Mouse (Mus musculus) hindbrain, embryonic 16.5 days (tissue): Measurements from ENCODE around the gene Lax1. TPM values are rescaled to one million over a fixed set of nuclear protein-coding genes. Genes with fewer than 3 reads are reported as not detected.
A peak's percentile ranks its signal among the peaks of the same experiment; 100 is the strongest.
"Not testable (repeated sequence)": the region's sequence is repeated elsewhere in the genome, so short reads cannot be mapped to it uniquely, and the experiment has no call there.

Source experiments
- ATAC-seq: fragments of 200-750 bp; cut with Nextera tagmentation; 2 replicates; pipeline ENCODE4 v1.8.0; 2017; ENCODE audit warnings: moderate TSS enrichment, moderate library complexity
- H3K27ac ChIP-seq: fragments of 300-500 bp; sonication (generic); 2 replicates; pipeline ENCODE4 v1.5.1; 2014; ENCODE audit warnings: low read depth, mild to moderate bottlenecking, control low read depth, low read length, moderate library complexity
- H3K27me3 ChIP-seq: fragments of 300-500 bp; sonication (generic); replicated peaks from 2 replicates; pipeline ENCODE4 v1.6.1; 2014; ENCODE audit warnings: low read length; ENCODE audit not compliant: control insufficient read depth, insufficient read depth
- H3K36me3 ChIP-seq: fragments of 300-500 bp; sonication (generic); 2 replicates; pipeline ENCODE4 v1.6.1; 2014; ENCODE audit warnings: mild to moderate bottlenecking, low read length, moderate library complexity, mixed read lengths; ENCODE audit not compliant: control insufficient read depth, insufficient read depth
- H3K4me1 ChIP-seq: fragments of 300-500 bp; sonication (generic); 2 replicates; pipeline ENCODE4 v1.6.1; 2014; ENCODE audit warnings: low read depth, low read length; ENCODE audit not compliant: control insufficient read depth, insufficient read depth
- H3K4me2 ChIP-seq: fragments of 300-500 bp; sonication (generic); 2 replicates; pipeline ENCODE4 v1.6.1; 2014; ENCODE audit warnings: mild to moderate bottlenecking, low read length, control low read depth, moderate library complexity
- H3K4me3 ChIP-seq: fragments of 300-500 bp; sonication (generic); 2 replicates; pipeline ENCODE4 v1.5.1; 2014; ENCODE audit warnings: mild to moderate bottlenecking, low read length, control low read depth, moderate library complexity
- H3K9ac ChIP-seq: fragments of 300-500 bp; sonication (generic); 2 replicates; pipeline ENCODE4 v1.6.1; 2014; ENCODE audit warnings: low read depth, mild to moderate bottlenecking, control low read depth, low read length, moderate library complexity
- H3K9me3 ChIP-seq: fragments of 300-500 bp; sonication (generic); 2 replicates; pipeline ENCODE4 v1.6.1; 2014; ENCODE audit warnings: mild to moderate bottlenecking, low read length, moderate library complexity; ENCODE audit not compliant: control insufficient read depth
- WGBS: fragments of 180-500 bp; shearing (Covaris S2); extraction: QIAGEN DNeasy Blood & Tissue Kit; methylation state at CpG from one replicate; pipeline ENCODE4 v1.1.7; 2014; 5-methylcytosine and 5-hydroxymethylcytosine counted together
- polyA plus RNA-seq: library from polyadenylated mRNA; unstranded; fragments of >200 nt; fragmentation: Nextera tagmentation; extraction: Ambion mirVana; gene quantifications from 2 replicates; pipeline ENCODE4 v1.2.1, GENCODE M21; 2015

The Lax1 gene
- polyA plus RNA-seq, 1 experiment from 2014 or later = not detected

DNA sequence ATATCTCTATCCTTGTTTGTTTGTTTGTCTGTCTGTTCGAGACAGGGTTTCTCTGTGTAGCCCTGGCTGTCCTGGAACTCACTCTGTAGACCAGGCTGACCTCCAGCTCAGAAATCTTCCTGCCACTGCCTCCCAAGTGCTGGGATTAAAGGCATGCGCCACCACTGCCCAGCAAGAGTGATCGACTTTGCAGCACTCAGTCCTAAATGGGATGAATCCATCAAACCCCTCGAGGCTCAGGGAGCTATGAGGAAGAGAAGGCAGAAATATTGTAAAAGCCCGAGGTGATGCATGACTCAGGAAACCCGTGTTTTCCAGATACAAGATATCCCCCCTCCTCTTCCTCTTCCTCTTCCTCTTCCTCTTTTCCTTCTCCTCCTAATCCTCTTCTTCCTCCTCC lies 19.1 kb downstream of the Lax1 start:
- Histone ChIP-seq H3K27ac (no peak overlapping the region), H3K36me3 (no peaks in the 10 kb centered on the region), H3K4me2 (no peak overlapping the region), H3K9me3 (no peaks in the 10 kb centered on the region), H3K9ac (no peak overlapping the region), H3K27me3 (no peaks in the 10 kb centered on the region), H3K4me3 (no peak overlapping the region), H3K4me1 (no peaks in the 10 kb centered on the region)
- no peak for ATAC-seq
- 91% methylated on average over 6 of the region's 6 CpGs for WGBS

DNA sequence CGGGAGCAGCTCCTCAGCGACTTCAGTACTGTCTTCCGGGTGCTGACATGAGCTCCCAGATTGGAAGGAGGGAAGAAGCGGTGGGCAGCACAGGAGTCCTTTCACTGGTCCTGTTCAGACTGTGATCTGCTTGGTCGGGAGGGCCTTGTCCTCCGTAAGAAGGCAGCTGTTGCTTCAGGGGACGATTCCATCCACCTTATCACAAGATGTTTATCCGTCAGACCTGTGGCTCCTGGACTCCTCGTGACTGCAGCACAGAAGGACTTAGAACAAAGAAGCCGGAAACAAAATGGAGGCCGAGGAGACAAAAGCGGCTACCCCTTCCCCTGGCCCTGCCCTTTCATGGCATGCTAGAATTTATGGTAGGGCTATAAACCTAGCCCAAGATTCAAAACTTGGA lies 19.7 kb downstream of the Lax1 start:
- no peak for ATAC-seq
- Histone ChIP-seq H3K36me3 (no peaks in the 10 kb centered on the region), H3K4me1 (no peaks in the 10 kb centered on the region), H3K9me3 (no peaks in the 10 kb centered on the region), H3K9ac (no peak overlapping the region), H3K4me3 (no peak overlapping the region), H3K27me3 (no peaks in the 10 kb centered on the region), H3K4me2 (no peak overlapping the region), H3K27ac (no peak overlapping the region)
- WGBS = 75% methylated on average over 12 of the region's 12 CpGs

DNA sequence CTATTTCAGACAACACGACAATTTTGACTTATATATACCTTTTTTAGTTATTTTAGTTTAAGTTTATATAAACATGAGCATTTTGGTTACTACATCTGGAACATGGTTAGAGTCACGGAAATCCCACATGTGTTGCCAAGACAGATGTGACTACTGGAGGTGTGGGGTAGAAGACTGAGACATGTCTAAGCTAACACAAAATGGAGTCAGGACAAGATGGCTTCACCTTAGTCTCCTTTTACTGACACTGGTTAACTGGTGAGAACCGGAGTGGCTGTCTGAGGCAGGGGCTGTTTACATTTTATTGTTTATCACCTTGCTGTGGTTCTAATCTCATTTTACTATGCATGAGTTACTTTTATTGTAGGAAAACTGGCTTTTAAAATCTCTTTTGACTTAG lies 21.3 kb downstream of the Lax1 start:
- H3K4me1 ChIP-seq = no peaks in the 10 kb centered on the region
- 91% methylated on average over 3 of the region's 3 CpGs for WGBS
- H3K36me3 ChIP-seq = no peaks in the 10 kb centered on the region
- no peak overlapping the region for H3K4me3 ChIP-seq
- H3K4me2 ChIP-seq = no peak overlapping the region
- ATAC-seq = no peak
- no peak overlapping the region for H3K9ac ChIP-seq
- H3K27me3 ChIP-seq = no peaks in the 10 kb centered on the region
- H3K27ac ChIP-seq = no peak overlapping the region
- no peaks in the 10 kb centered on the region for H3K9me3 ChIP-seq

DNA sequence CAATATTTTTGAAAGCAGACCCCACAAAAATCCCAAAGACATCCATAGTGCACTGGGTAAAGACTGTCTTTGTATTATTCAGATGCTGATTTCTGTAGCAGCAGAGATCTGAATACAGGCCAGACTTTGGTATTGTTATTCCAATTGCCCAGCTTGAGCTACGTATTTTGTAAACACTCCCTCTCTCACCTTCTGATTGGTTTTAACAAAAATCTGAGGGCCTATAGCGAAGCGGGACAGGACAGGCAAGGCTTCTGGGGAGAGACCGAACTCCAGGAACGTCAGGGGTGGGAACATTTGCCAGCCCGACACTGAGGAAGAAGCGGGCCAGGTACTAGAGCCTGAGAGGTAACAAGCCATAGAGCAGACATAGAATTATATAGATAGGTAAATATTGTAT lies 22.2 kb downstream of the Lax1 start:
- no peak for ATAC-seq
- 30% methylated on average over 7 of the region's 7 CpGs for WGBS

DNA sequence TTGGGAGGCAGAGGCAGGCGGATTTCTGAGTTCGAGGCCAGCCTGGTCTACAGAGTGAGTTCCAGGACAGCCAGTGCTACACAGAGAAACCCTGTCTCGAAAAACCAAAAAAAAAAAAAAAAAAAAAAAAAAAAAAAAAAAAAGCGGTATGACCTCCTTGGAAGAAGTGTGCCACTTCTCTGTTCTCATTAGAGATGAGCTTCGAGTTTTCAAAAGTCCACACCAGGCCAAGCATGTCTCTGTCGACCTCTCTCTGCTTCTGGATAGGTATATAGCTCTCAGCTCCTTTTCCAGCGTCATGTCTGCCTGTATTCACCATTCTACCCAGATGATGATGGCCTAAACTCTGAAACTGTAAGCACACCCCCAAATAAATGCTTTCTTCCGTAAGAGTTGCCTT lies 24.2 kb downstream of the Lax1 start:
- ATAC-seq, H3K36me3 ChIP-seq, H3K4me3 ChIP-seq, H3K9me3 ChIP-seq, H3K4me2 ChIP-seq, H3K27me3 ChIP-seq, H3K4me1 ChIP-seq, H3K9ac ChIP-seq, H3K27ac ChIP-seq: not testable (repeated sequence)
- WGBS = 90% methylated on average over 7 of the region's 8 CpGs

More for the DNA sequence above, 22.2 kb downstream of the Lax1 start:
- H3K36me3 ChIP-seq = no peaks in the 10 kb centered on the region
- H3K9me3 ChIP-seq = no peaks in the 10 kb centered on the region
- H3K27ac ChIP-seq = no peak overlapping the region
- no peaks in the 10 kb centered on the region for H3K4me1 ChIP-seq
- no peak overlapping the region for H3K4me2 ChIP-seq
- H3K4me3 ChIP-seq = no peak overlapping the region
- no peaks in the 10 kb centered on the region for H3K27me3 ChIP-seq
- no peak overlapping the region for H3K9ac ChIP-seq

DNA sequence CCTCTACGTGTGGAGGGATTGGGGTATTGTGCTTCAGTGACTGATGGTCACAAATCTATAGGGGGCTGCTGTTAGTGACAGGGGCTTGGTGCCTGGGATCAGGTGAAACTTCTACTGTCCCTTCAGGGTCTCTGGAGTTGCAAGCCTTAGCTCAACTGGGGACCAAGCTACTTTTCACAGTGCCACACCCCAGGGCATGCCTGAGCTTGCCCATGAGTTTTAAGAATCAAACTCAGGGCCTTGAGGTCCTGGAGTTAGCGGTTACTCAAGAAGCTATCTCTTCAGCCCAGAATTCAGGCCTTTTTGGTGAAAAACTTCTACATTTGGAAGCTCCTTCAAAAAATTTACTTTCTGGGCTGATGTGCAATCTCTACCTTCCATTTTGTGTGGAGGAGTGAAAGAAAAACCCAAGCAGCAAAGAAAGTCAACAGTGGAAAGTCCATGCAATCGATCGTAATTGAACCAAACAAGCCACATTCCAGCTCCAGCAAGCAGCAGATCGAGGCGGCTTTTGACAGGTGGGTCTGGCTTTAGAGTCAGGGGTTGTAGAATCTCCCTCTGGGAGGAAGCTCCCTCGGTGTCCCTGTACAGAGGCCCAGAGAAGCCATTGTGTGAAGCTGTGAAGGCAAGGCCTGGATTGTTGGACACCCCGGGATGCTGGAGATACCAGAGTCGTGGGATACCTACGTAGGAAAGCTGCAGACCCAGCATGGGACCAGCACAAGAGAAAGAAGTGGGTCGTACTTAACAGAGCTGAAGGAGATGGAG lies 25.5 kb downstream of the Lax1 start:
- ATAC-seq = no peak
- Histone ChIP-seq H3K4me2 (no peak overlapping the region), H3K4me3 (no peak overlapping the region), H3K4me1 (peaks cover 7% of the 10 kb centered on the region), H3K27me3 (no peaks in the 10 kb centered on the region), H3K9me3 (no peaks in the 10 kb centered on the region), H3K27ac (no peak overlapping the region), H3K36me3 (no peaks in the 10 kb centered on the region), H3K9ac (no peak overlapping the region)
- 62% methylated on average over 11 of the region's 11 CpGs for WGBS

DNA sequence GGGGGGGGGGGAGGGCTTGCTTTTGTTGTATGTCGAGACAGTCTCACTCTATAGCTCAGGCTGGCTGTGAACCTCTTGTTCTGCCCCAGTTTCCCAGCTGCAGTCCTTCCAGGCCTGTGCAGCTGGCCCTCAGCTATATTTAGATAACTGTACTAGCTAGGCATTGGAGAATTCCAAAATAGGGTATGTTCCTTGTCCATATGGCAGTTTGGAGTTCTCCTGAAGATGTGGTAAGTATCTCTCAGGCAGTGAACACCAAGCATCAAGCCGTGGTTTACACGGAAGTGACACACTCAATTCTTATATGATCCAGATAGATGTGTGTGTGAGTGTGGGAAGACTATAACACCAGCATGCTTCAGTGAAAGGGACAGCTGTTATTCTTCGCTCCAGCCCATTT lies 26.5 kb downstream of the Lax1 start:
- 75% methylated on average over 4 of the region's 4 CpGs for WGBS
- Histone ChIP-seq H3K36me3 (no peaks in the 10 kb centered on the region), H3K27ac (no peak overlapping the region), H3K27me3 (no peaks in the 10 kb centered on the region), H3K4me2 (no peak overlapping the region), H3K4me1 (peaks cover 15% of the 10 kb centered on the region), H3K4me3 (no peak overlapping the region), H3K9ac (no peak overlapping the region), H3K9me3 (no peaks in the 10 kb centered on the region)
- no peak for ATAC-seq

DNA sequence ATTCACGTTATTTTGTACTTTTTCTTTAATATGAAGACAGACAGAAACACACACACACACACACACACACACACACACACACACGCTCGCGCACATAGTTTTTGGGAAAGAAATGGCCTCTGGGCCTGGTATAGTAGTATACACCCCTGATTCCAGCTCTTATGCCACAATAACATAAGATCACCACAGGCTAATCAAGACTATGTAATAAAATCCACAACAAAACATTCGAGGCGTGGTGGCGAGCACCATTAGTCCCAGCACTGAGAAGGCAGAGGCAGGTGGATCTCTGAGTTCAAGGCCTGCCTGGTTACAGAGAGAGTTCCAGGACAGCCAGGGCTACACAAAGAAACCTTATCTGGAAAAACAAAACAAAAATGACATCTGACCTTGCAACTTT lies 27.0 kb downstream of the Lax1 start:
- no peaks in the 10 kb centered on the region for H3K36me3 ChIP-seq
- WGBS = 94% methylated on average over 7 of the region's 7 CpGs
- H3K4me1 ChIP-seq = peaks cover 20% of the 10 kb centered on the region
- no peak overlapping the region for H3K27ac ChIP-seq
- H3K9me3 ChIP-seq = no peaks in the 10 kb centered on the region
- H3K27me3 ChIP-seq = no peaks in the 10 kb centered on the region
- no peak for ATAC-seq
- H3K4me3 ChIP-seq = no peak overlapping the region
- no peak overlapping the region for H3K9ac ChIP-seq
- no peak overlapping the region for H3K4me2 ChIP-seq

DNA sequence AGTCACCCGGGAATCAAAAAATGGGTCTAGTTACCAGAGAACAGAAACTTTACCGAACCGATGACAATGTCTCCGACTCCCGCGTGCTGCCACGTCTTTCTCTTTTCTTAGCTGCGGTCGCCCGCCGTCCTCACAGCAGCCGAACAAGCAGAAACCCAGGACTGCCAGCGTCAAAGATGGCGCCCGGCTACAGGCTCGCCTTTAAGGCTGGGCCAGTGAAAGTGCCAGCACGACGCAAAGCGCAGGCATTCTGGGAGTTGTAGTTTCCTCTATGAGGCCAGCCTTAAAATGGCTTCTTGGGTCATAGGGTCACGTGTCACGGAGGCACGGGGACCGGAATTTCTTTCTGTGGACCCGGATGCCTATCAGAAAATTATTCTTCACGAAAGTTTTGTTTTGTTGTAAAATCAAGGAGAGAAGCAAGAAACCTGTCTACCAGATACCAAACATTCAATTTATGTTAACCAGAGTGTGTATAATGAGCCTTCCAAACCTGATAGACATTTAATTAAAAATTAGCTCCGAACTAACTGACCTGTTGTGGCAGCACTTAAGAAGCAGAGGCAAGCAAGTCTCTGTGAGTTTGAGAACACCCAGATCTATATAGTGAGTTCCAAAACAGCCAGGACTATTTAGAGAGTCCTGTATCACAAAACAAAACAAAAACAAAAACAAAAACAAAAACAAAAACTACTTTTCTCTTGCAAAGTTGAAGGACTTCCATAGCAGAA lies 28.5 kb downstream of the Lax1 start, which contains the start of gene Gm38394:
TSS of gene Gm38394 (minus strand) at position 116 of the 731 bp plus-strand sequence.
- H3K27ac ChIP-seq = peak within 1 kb of the TSS; percentile 93
- H3K9me3 ChIP-seq = no peaks in the 10 kb centered on the region
- peak; percentile 99 for ATAC-seq
- WGBS = 2% methylated on average over 26 of the region's 26 CpGs
- peak within 1 kb of the TSS; percentile 95 for H3K4me2 ChIP-seq
- H3K27me3 ChIP-seq = no peaks in the 10 kb centered on the region
- H3K4me1 ChIP-seq = peaks cover 34% of the 10 kb centered on the region
- peak within 1 kb of the TSS; percentile 77 for H3K4me3 ChIP-seq
- H3K36me3 ChIP-seq = no peaks in the 10 kb centered on the region
- H3K9ac ChIP-seq = peak within 1 kb of the TSS; percentile 87
